Mouse (Mus musculus) granulocyte monocyte progenitor cell, adult 5-6 weeks (primary cell): Measurements from ENCODE around the gene Gm20661. TPM values are rescaled to one million over a fixed set of nuclear protein-coding genes. Genes with fewer than 3 reads are reported as not detected.
A peak's percentile ranks its signal among the peaks of the same experiment; 100 is the strongest.
"Not testable (repeated sequence)": the region's sequence is repeated elsewhere in the genome, so short reads cannot be mapped to it uniquely, and the experiment has no call there.

Experiments used
- ATAC-seq: replicated peaks from 2 replicates; pipeline ENCODE4 v1.8.0; 2016; ENCODE audit warnings: mild to moderate bottlenecking, moderate TSS enrichment, inconsistent platforms; ENCODE audit not compliant: poor library complexity, severe bottlenecking
- total RNA-seq, 2 experiments: library from RNA; stranded (forward) in 1 of 2; stranded (reverse) in 1 of 2; fragments of 200-712, 200-1000 nt in 1 of 2; fragments of >200 nt in 1 of 2; fragmentation: Nextera tagmentation in 1 of 2; gene quantifications; 2 replicates each; pipeline ENCODE4 v1.2.3; 2014 to 2017

The Gm20661 gene
- total RNA-seq, 2 experiments from 2014 or later: not detected

DNA sequence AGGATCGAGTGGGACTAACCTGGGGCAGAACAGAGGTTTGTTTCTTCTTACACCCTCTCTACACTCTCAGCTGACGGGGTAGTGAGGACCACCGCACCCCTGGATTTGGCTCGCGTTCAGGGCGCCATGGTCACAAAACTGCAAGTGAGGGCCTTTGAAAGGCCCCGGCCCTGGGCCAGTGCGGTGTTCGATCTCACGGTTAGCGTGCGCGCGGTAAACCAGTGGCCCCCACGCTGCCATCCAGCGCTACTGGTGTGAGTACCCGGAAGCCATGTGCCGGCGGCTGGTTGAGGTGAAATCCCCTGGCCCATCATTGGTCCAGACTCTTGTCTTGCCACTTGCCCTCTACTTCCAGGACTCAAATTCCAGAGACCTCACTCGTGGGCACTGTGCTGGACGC, 12.7 kb downstream of the Gm20661 start:
- no peak for ATAC-seq

DNA sequence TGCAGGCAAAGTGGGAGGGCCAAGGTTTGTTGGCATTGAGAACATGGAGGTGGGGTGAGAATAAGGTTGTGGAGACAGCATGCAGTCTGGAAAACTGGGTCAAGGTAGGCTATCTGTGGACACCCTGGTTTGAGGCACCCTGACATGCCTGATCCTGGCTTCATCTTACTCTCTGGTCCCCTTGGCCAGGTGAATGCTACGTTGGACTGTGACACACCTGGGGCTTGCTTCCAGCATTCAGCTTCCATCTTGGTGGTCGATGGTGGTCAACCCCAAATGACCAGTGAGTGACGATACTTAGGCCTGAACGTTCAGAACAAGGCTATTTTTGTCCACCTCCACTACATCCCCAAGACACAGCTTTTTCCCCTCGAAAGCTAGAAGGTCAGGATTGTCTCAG, 13.2 kb downstream of the Gm20661 start, which contains the start of gene Gm20662:
Gene Gm20662 (plus strand): TSS at position 301 of the 400 bp plus-strand sequence.
- no peak for ATAC-seq

DNA sequence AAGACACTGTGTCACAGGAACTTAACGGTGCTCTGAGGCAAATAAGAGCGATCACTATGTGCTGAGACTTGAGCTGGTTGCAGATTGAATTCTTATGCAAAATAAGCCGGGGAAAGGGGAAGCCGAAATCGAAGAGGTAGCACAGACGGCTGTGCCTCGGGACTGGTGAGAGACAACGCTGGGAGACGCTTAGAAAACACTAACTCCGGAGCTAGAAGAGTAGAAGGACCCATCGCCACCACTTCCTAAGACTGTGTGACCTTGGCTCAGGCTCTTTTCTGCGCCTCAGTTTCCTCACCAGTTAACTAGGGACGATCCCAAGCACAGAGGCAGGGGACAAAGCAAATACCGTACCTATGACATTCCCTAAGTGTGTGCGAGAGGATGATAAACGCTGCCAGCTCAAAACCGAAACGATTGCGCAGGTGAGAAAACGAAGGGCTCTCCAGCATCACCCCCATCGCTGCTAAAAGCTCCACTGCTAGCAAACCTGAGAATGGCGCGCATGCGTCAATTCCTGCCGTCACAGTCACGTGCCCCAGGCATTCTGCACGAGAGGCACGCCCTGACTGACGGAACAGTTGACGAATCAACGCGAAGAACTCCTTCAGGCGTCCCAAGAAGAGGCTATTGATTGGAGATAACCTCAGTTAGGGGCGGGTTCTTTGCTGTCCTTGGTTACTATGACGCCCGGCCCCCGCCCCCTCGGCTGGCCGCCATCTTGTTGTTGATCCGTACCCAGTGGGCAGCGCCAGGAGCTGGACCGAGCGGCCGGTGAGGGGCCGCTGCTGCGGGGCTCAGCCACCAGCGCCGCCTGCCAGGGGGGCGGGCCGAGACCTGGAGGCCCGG, 19.3 kb downstream of the Gm20661 start, which contains the start of gene Ip6k1:
Gene Ip6k1 (plus strand): TSS at position 580 of the 849 bp plus-strand sequence.
- peak; percentile 97 for ATAC-seq

DNA sequence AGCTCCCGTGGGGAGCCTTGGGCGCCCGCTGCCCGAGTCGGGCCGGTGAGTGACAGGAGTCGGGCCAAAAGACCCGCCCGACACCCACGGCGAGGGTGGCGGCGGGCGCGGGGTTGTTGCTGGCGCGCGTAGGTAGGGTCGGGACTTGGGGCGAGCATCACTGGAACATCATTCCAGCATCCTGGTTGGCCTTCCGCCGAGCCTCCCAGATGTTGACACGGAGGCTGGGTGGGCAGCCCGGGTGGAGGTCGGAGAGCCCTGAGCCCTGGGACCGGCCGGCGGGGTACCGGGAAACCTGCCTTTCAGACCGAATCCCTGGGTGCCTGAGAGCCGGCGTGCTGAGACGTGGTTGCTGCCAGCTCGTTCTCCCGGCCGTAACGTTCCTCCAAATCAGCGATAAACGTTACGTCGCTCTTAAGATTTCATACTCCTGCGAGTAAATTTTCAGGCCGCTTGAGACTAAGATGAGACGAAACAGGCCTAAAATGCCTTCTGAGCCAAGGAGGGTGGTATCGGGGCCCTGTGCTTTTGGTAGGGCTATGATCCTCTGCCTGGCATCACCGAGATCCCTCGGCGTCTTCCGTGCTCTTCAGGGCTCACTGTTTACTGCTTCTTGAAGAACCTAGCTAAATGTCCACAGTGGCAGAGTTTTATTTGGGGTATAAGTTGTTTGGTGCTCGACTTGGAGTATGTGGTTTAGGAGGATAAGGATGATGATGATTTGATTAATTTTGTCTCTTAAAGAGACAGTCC, 20.1 kb downstream of the Gm20661 start:
- 0 out of 2 replicates have a peak, but pooled peaks have one; percentile 0 for ATAC-seq

DNA sequence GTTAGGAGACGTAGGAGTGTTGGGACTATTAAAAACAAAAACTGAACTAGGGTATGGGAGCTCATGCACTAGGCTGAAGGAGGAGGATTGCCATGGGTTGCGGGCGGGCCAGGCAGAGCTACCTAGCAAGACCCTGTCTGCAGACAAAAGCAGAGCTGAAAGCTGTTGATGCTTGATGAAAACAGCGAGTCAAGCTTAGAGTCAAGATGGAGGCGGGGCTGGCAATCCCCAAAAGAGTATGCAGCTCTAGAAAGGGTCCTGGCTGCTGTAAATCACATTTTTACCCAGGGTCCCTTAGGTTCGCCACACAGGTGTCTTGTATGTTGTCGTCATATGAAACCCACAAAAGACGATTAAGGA, 20.7 kb downstream of the Gm20661 start:
- ATAC-seq: no peak

DNA sequence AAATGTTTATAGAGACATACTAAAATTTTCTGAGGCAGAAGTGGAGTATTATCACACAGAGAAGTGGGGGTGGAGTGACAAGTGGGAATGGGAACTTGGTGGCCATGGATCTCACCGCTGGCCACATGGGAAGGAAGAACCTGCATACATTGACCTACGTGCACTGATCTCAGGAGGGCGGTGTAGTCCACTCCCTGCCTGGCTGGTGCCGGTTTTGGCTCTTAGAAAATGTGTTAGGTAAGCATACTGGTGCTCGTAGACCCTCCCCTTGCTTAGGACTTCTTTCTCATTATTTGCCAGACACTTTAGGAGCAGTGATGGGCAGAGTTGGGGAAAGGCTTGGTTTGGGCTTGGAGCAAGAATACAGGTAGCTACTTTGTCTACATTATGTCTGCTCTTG, 25.2 kb downstream of the Gm20661 start:
- no peak for ATAC-seq

DNA sequence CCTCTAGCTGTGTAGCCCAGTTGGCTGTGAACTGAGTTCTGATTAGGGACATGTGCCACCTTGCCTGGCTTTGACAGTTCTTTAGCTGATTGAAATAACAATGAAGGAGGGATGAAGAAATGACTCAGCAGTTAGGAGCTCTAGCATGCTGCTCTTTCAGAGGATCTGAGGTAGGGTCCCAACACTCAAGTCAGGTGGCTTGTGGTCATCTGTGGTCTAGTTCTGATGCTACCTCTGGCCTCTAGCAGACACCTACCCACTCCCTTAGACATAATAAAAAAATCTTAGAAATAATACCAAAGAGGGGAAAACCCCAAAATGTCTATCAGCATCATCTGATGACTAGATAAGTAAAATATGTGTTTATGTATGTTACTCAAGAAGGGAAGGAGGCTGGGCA, 27.5 kb downstream of the Gm20661 start:
- ATAC-seq: no peak

DNA sequence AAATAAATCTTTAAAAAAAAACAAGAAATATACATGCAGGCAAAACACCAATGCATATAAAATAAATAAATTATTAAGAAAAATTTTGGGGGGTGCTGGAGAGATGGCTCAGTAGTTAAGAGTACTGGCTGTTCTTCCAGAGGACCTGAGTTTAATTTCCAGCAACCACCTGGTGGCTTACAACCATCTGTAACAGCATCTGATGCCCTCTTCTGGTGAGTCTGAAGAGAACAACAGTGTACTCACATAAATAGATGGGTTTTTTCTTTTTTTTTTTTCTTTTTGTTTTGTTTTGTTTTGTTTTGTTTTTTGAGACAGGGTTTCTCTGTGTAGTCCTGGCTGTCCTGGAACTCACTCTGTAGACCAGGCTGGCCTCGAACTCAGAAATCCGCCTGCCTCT, 30.7 kb downstream of the Gm20661 start:
- ATAC-seq: not testable (repeated sequence)

DNA sequence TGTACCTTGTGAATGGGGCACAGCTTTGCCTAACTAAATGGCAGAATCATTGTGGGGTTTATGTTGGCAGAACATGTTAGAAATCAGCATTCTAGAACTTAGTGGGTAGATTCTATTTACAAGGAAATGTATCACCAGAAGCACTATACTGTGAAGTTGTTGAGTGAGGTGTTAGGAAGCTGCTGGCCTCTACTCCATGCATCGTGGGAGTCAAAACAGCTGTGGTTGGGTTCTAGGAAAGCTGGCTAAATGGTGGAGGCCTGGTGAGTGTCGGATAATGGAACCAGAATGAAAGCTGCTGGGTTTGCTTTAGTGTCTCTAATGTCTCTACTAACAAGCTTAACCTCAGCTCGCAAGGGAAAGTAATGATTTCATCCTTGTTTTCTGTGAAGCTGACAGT, 34.3 kb downstream of the Gm20661 start:
- no peak for ATAC-seq

DNA sequence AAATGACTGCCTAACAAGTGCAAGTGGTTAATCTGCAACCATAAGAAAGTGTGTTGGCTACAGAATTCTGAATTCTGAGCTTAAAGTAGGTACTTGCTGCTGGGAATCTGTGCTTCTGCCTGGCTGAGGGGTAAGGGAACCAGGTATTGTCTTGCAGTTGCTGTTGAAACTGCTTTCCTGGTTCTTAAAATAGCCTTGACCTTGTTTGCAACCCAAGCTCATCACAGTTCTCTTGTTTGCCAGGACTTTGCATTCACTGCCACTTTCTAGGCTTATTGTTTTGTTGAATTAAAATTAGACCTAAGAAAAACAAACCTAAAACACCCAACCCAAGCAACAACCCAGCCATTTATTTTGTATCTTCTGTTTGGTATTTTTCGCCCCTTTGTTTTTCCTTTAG, 37.9 kb downstream of the Gm20661 start:
- ATAC-seq: no peak

DNA sequence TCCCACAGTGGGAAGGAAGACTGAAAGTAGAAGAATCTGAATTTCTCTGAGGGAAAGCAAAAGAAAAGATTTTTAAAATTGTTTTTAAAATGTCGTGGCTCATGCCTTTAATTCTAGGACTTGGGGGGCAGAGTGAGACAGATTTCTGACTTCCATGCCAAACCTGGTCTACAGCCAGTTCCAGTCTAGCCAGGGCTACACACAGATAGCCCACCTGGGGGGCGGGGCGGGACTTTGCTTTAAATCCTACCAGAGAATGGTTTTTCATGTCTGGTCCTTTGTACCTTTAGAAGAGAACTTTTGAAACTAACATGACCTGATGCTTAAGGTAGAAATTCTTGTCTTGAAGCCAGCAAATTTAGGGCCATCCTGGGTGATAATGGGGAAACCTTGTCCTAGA, 40.4 kb downstream of the Gm20661 start:
- ATAC-seq: no peak

DNA sequence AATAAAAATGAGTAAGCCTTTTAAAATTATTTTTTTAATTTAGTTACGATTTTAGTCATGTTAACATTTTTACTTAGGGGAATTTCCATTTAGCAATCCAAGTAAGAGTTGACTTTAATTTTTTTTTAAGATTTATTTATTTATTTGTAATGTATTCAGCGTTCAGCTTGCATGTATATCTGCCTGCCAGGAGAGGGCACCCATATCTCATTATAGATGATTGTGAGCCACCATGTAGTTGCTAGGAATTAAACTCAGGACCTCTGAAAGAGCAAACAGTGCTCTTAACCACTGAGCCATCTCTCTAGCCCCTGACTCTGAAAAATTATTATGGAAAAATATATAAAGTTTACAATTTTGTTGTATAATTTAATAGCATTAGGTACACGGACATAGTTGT, 43.7 kb downstream of the Gm20661 start:
- ATAC-seq: no peak

DNA sequence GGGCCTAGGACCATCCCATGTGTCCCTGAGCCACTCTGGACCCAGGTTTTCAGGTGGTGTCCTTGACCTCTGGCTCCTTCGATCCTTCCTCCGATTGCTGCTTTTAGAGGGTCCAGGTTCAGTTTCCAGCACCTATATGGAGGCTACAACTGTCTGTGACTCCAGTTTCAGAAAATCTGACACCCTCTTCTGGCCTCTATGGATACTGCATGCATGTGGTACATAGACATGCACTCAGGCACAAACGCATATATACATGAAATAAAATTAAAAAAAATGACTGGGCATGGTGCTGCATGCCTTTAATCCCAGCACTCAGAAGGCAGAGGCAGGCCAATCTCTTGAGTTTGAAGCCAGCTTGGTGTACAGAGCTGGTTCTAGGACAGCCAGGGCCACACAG, 45.0 kb downstream of the Gm20661 start:
- ATAC-seq: no peak

DNA sequence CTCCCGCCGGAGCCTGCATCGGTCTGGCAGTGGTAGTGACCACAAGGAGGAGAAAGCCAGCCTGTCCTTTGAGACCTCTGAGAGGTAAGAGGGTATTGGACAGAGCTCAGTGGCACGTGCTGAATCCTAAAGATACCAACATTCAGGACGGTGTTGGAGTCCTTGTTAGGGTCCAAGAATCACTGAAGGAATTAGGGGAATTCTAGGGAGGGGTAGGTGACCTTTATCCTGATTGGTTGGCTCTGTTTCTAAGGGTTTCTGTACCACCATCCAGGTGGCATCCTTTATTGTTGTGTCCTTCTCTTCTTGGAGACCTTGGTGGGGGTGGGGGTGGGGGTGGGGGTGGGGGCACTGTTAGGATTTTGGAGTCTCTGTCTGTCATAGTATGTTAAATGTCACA, 49.3 kb downstream of the Gm20661 start:
- no peak for ATAC-seq

DNA sequence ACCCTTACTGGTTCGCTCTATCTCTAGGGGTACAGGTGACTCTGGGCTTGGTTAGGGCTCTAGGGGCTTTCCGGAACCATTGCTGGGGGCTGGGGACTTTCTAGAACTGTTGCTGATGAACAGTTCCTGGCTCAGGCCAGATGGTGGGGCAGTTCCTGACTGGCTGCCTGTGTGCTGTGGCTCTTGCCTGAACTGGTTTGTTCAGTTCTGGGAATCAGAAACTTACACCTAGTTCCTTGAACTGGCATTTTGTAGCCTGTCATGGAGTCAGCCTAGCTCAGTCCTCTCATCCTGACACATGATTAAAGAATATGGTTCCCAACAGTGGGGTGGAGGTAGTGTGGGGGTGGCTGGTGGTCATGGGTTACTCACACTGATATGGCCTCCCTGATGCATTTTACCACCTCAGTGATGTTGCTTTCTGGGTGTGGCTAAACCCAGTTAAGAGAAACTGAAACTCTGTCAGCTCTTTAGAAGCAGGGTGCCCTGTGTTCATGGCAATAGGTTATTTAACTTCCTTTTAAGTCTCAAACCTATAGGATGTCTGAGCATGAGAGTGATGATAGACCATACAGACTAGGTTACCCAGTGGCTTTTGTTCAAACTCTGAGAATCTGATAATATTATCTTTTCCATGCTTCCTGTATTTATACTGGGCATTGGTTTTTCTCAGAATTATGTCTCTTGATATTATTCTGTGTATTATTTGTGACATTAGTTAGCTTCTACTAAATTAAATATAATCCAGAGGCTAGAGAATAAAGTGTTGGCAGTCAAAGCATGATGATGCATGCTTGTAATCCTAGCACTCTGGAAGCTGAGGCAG, 52.7 kb downstream of the Gm20661 start:
- ATAC-seq: no peak

Other genes with a start within 250 kb of the Gm20661 start
- gene Rbm5, start 212.1 kb upstream of the Gm20661 start, total RNA-seq (2014; fragmentation: Nextera tagmentation): 133 and 165 TPM in 2 replicates
- 157 and 164 TPM in 2 replicates for gene Rbm5, start 212.1 kb upstream of the Gm20661 start, total RNA-seq (2017)
- gene Rbm6, start 109.8 kb upstream of the Gm20661 start, total RNA-seq (2014; fragmentation: Nextera tagmentation): 99.9 and 115 TPM in 2 replicates
- 110 and 125 TPM in 2 replicates for gene Rbm6, start 109.8 kb upstream of the Gm20661 start, total RNA-seq (2017)
- 6.1 and 9.3 TPM in 2 replicates for gene Mon1a, start 94.9 kb upstream of the Gm20661 start, total RNA-seq (2014; fragmentation: Nextera tagmentation)
- gene Mon1a, start 94.9 kb upstream of the Gm20661 start, total RNA-seq (2017): 16.5 and 19.5 TPM in 2 replicates
- gene Mst1r, start 76.2 kb upstream of the Gm20661 start, total RNA-seq (2014; fragmentation: Nextera tagmentation): not detected in 2 replicates
- 0.26 and 6.3 TPM in 2 replicates for gene Mst1r, start 76.2 kb upstream of the Gm20661 start, total RNA-seq (2017)
- gene Actl11, start 54.6 kb upstream of the Gm20661 start, total RNA-seq (2014; fragmentation: Nextera tagmentation): not detected in 2 replicates
- gene Actl11, start 54.6 kb upstream of the Gm20661 start, total RNA-seq (2017): not detected in 2 replicates
- not detected in 2 replicates for gene Camkv, start 47.4 kb upstream of the Gm20661 start, total RNA-seq (2014; fragmentation: Nextera tagmentation)
- gene Camkv, start 47.4 kb upstream of the Gm20661 start, total RNA-seq (2017): not detected in 2 replicates
- 11.1 and 19.4 TPM in 2 replicates for gene Traip, start 32.9 kb upstream of the Gm20661 start, total RNA-seq (2014; fragmentation: Nextera tagmentation)
- 24.0 and 29.7 TPM in 2 replicates for gene Traip, start 32.9 kb upstream of the Gm20661 start, total RNA-seq (2017)
- gene Uba7, start 7.6 kb upstream of the Gm20661 start, total RNA-seq (2014; fragmentation: Nextera tagmentation): 79.1 and 88.9 TPM in 2 replicates
- gene Uba7, start 7.6 kb upstream of the Gm20661 start, total RNA-seq (2017): 21.4 and 33.4 TPM in 2 replicates
- gene Inka1, start 2.8 kb downstream of the Gm20661 start, total RNA-seq (2014; fragmentation: Nextera tagmentation): 16.7 and 29.9 TPM in 2 replicates
- gene Inka1, start 2.8 kb downstream of the Gm20661 start, total RNA-seq (2017): 18.6 and 23.2 TPM in 2 replicates
- 3.0 TPM in 1 of 2 replicates, not detected in the other for gene Cdhr4, start 9.4 kb downstream of the Gm20661 start, total RNA-seq (2014; fragmentation: Nextera tagmentation)
- gene Cdhr4, start 9.4 kb downstream of the Gm20661 start, total RNA-seq (2017): 0.69 TPM in 1 of 2 replicates, not detected in the other
- 0.62 and 5.3 TPM in 2 replicates for gene Gm20662, start 13.3 kb downstream of the Gm20661 start, total RNA-seq (2014; fragmentation: Nextera tagmentation)
- gene Gm20662, start 13.3 kb downstream of the Gm20661 start, total RNA-seq (2017): not detected in 2 replicates
- 27.1 TPM in 2 replicates for gene Ip6k1, start 19.4 kb downstream of the Gm20661 start, total RNA-seq (2014; fragmentation: Nextera tagmentation)
- gene Ip6k1, start 19.4 kb downstream of the Gm20661 start, total RNA-seq (2017): 31.6 and 42.7 TPM in 2 replicates
- gene Gmppb, start 66.2 kb downstream of the Gm20661 start, total RNA-seq (2014; fragmentation: Nextera tagmentation): 14.1 and 15.1 TPM in 2 replicates
- 16.1 and 41.8 TPM in 2 replicates for gene Gmppb, start 66.2 kb downstream of the Gm20661 start, total RNA-seq (2017)
- gene Amigo3, start 70.1 kb downstream of the Gm20661 start, total RNA-seq (2014; fragmentation: Nextera tagmentation): 2.2 and 3.4 TPM in 2 replicates
- gene Amigo3, start 70.1 kb downstream of the Gm20661 start, total RNA-seq (2017): 2.2 and 3.1 TPM in 2 replicates
- gene Mst1, start 97.4 kb downstream of the Gm20661 start, total RNA-seq (2014; fragmentation: Nextera tagmentation): 0.67 TPM in 1 of 2 replicates, not detected in the other
- 0.34 and 1.6 TPM in 2 replicates for gene Mst1, start 97.4 kb downstream of the Gm20661 start, total RNA-seq (2017)
- 64.5 and 75.3 TPM in 2 replicates for gene Rnf123, start 100.3 kb downstream of the Gm20661 start, total RNA-seq (2014; fragmentation: Nextera tagmentation)
- gene Rnf123, start 100.3 kb downstream of the Gm20661 start, total RNA-seq (2017): 29.7 and 30.3 TPM in 2 replicates
- gene Apeh, start 111.5 kb downstream of the Gm20661 start, total RNA-seq (2014; fragmentation: Nextera tagmentation): 72.6 and 79.0 TPM in 2 replicates
- gene Apeh, start 111.5 kb downstream of the Gm20661 start, total RNA-seq (2017): 75.8 and 83.2 TPM in 2 replicates
- 6.2 and 9.0 TPM in 2 replicates for gene Bsn, start 207.3 kb downstream of the Gm20661 start, total RNA-seq (2014; fragmentation: Nextera tagmentation)
- gene Bsn, start 207.3 kb downstream of the Gm20661 start, total RNA-seq (2017): 3.2 and 3.7 TPM in 2 replicates